Mouse (Mus musculus): ENCODE measurements around the gene Nedd4.

DNA sequence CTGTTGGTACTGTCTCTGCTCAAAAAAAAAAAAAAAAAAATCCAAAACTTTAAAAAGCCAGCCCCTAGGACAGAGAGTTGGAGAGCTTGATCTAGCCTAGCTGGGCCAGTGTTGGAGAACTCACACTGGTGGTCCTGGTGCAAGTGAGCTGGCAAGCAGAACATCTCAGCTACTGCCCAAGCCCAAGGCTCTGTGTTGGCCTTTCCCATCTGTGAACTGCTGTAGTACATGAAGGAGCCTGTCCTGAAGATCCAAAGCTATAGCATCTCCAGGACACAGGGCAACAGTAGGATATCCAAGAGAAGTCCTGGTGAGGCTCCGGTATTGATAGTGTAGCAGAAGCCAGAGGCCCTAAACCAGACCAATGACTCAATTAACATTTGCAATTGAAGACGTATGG is 88.1 kb downstream of the Nedd4 start:
- TF ChIP-seq POLR2A (IDR thresholded peaks at IDR 0.05; ENCODE audit: control insufficient read depth, extremely low read depth, insufficient read depth, low read length, poor library complexity) = no peak
- no peak for TF ChIP-seq CTCF (IDR thresholded peaks at IDR 0.05; ENCODE audit: borderline replicate concordance, control insufficient read depth, extremely low read depth, insufficient read depth, low read length, poor library complexity)
